Mouse (Mus musculus) embryonic fibroblast, embryonic 13.5 days (primary cell): ENCODE measurements around the gene Slc17a1.

ENCODE experiments used
- CTCF ChIP-seq: IDR thresholded peaks from 2 replicates; pipeline ENCODE4 v1.5.1; 2011; ENCODE audit warnings: mild to moderate bottlenecking, control low read depth, low read length, moderate library complexity, borderline replicate concordance; ENCODE audit not compliant: insufficient read depth
- POLR2A ChIP-seq: IDR thresholded peaks from 2 replicates; pipeline ENCODE4 v1.6.1; 2011; ENCODE audit warnings: low read depth, mild to moderate bottlenecking, control low read depth, low read length, moderate library complexity

DNA sequence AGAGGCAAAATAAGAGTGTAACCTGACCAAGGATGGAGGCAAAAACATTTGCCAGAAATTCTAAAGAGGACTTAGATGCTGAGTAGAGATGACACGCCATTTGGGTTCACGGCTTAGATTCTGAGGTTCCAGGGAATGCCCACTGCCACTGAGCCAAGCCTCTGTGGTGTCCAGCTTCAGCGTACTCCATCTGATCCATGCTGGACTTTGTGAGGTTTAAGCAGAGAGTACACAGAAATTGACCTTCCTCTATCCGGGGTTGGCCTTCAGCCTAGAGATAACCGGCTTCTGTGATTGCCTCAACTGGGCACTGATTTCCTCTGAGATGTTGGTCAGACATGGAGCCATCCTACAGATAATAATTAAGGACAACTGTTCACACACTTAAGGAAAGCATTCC is 30.9 kb upstream of the Slc17a1 start:
- no peak for TF ChIP-seq CTCF
- no peak for TF ChIP-seq POLR2A
